8 mouse cellular contexts compared by ENCODE assay signal in genomic region chr17:53566161-53566918, GRCm38 (mm10). TPM values are rescaled to one million over a fixed set of nuclear protein-coding genes. Genes with fewer than 3 reads are reported as not detected.
A peak's percentile ranks its signal among the peaks of the same experiment; 100 is the strongest.
DNase-seq lines count a peak whose midpoint lies in the region; ATAC-seq and TF ChIP-seq lines count a peak whose summit lies in the region.

Gene Kat2b, plus strand, starts transcription at chr17:53566861.

- no peak for ATAC-seq in erythroid progenitor cell, adult 5-6 weeks (replicated peaks; ENCODE audit: low FRiP score, poor library complexity, severe bottlenecking)
- ATAC-seq in heart, postnatal 0 days (ENCODE audit: insufficient read depth, low read depth), result no peak
- no peak for ATAC-seq in neural tube, embryonic 15.5 days (ENCODE audit: low FRiP score)

- H3K4me1 ChIP-seq in ES-E14 (ENCODE audit: control insufficient read depth in 2 of 2, insufficient read depth in 2 of 2, low read length in 2 of 2, poor library complexity in 1 of 2), result peaks cover 4 to 21% of the 10 kb centered on the region in 2 experiments
- H3K4me1 ChIP-seq in bone marrow, adult 2 months (ENCODE audit: control insufficient read depth, insufficient read depth, low read length), result no peaks in the 10 kb centered on the region; the same call in 1 of the 2 replicates
- peaks cover 24% of the 10 kb centered on the region for H3K4me1 ChIP-seq in heart, postnatal 0 days (ENCODE audit: control insufficient read depth, insufficient read depth)
- H3K4me1 ChIP-seq in lung, adult 2 months (ENCODE audit: control insufficient read depth, insufficient read depth, low read length), result peaks cover 9% of the 10 kb centered on the region
- H3K4me1 ChIP-seq in neural tube, embryonic 15.5 days, result peaks cover 31% of the 10 kb centered on the region

- H3K27me3 ChIP-seq in heart, postnatal 0 days (ENCODE audit: control insufficient read depth, insufficient read depth, low read length), result no peaks in the 10 kb centered on the region
- no peaks in the 10 kb centered on the region for H3K27me3 ChIP-seq in neural tube, embryonic 15.5 days (replicated peaks)

- H3K4me2 ChIP-seq in heart, postnatal 0 days (ENCODE audit: low read depth, low read length), result peak within 1 kb of the TSS; percentile 74
- peak within 1 kb of the TSS; percentile 83 for H3K4me2 ChIP-seq in neural tube, embryonic 15.5 days

- WGBS in bone marrow, adult 2 months, result under 1% methylated on average over 20 of the region's 20 CpGs
- 2% methylated on average over 20 of the region's 20 CpGs for WGBS in heart, postnatal 0 days
- 2% methylated on average over 20 of the region's 20 CpGs for WGBS in lung, adult 2 months
- under 1% methylated on average over 20 of the region's 20 CpGs for WGBS in neural tube, embryonic 15.5 days

- peak within 1 kb of the TSS; percentile 81 to 99 for H3K4me3 ChIP-seq in ES-E14 (ENCODE audit: insufficient read depth in 1 of 2, low read depth in 1 of 2, low read length in 2 of 2, poor library complexity in 1 of 2, severe bottlenecking in 1 of 2)
- peak within 1 kb of the TSS; percentile 87 for H3K4me3 ChIP-seq in bone marrow, adult 2 months (replicated peaks; ENCODE audit: control insufficient read depth, low read depth, low read length)
- H3K4me3 ChIP-seq in heart, postnatal 0 days (ENCODE audit: low read depth, low read length), result peak within 1 kb of the TSS; percentile 85
- H3K4me3 ChIP-seq in lung, adult 2 months (replicated peaks; ENCODE audit: extremely low read depth, low read depth, low read length), result peak within 1 kb of the TSS; percentile 95
- peak within 1 kb of the TSS; percentile 67 for H3K4me3 ChIP-seq in neural tube, embryonic 15.5 days (replicated peaks)

- TF ChIP-seq EP300 in heart, postnatal 0 days (IDR thresholded peaks at IDR 0.05; ENCODE audit: low read depth), result 0 out of 2 replicates have a peak, but pooled peaks have one; percentile 8

- H3K9ac ChIP-seq in ES-E14 (ENCODE audit: insufficient read depth, low read depth, low read length, poor library complexity, severe bottlenecking), result peak within 1 kb of the TSS; percentile 99
- H3K9ac ChIP-seq in heart, postnatal 0 days (replicated peaks; ENCODE audit: low read depth, low read length), result peak within 1 kb of the TSS; percentile 95
- H3K9ac ChIP-seq in neural tube, embryonic 15.5 days (replicated peaks), result peak within 1 kb of the TSS; percentile 89

- TF ChIP-seq POLR2A in bone marrow, adult 2 months (IDR thresholded peaks at IDR 0.05; ENCODE audit: borderline replicate concordance, control insufficient read depth, low read depth, low read length), result no peak
- TF ChIP-seq POLR2A in lung, adult 2 months (IDR thresholded peaks at IDR 0.05; ENCODE audit: borderline replicate concordance, extremely low read depth, low read depth, low read length), result peak; percentile 43; the same call in 1 of the 2 replicates

- DNase-seq in ES-E14 (ENCODE audit: low read depth, low spot score), result no peak
- DNase-seq in heart, postnatal 0 days (ENCODE audit: low spot score), result peak; percentile 80
- peak; percentile 51 to 59 for DNase-seq in kidney, postnatal 25 days
- DNase-seq in lung, adult 2 months, result peak; percentile 42
- DNase-seq in right cerebral cortex, postnatal 25 days, result no peak

- H3K27ac ChIP-seq in ES-E14 (ENCODE audit: insufficient read depth, low read depth, low read length, poor library complexity, severe bottlenecking), result peak within 1 kb of the TSS; percentile 99
- H3K27ac ChIP-seq in bone marrow, adult 2 months (ENCODE audit: control insufficient read depth, insufficient read depth, low read depth, low read length, poor library complexity), result peak within 1 kb of the TSS; percentile 99
- peak within 1 kb of the TSS; percentile 98 for H3K27ac ChIP-seq in heart, postnatal 0 days (ENCODE audit: low read depth)
- peak within 1 kb of the TSS; percentile 92 for H3K27ac ChIP-seq in neural tube, embryonic 15.5 days (replicated peaks)

- no peaks in the 10 kb centered on the region for H3K36me3 ChIP-seq in ES-E14 (ENCODE audit: control insufficient read depth, insufficient read depth, low read length, poor library complexity, severe bottlenecking)
- no peaks in the 10 kb centered on the region for H3K36me3 ChIP-seq in heart, postnatal 0 days (replicated peaks; ENCODE audit: control insufficient read depth, insufficient read depth, low read length)
- H3K36me3 ChIP-seq in neural tube, embryonic 15.5 days, result no peaks in the 10 kb centered on the region

- no peak for TF ChIP-seq CTCF in bone marrow, adult 2 months (IDR thresholded peaks at IDR 0.05; ENCODE audit: control insufficient read depth, insufficient read depth, low read length)
- no peak for TF ChIP-seq CTCF in heart, postnatal 0 days (IDR thresholded peaks at IDR 0.05; ENCODE audit: low read depth)
- no peak for TF ChIP-seq CTCF in lung, adult 2 months (IDR thresholded peaks at IDR 0.05; ENCODE audit: insufficient read depth, low read length)

- H3K9me3 ChIP-seq in ES-E14 (ENCODE audit: control insufficient read depth, insufficient read depth, low read depth, low read length), result no peaks in the 10 kb centered on the region
- H3K9me3 ChIP-seq in heart, postnatal 0 days (replicated peaks; ENCODE audit: control insufficient read depth, low read length), result no peaks in the 10 kb centered on the region
- H3K9me3 ChIP-seq in neural tube, embryonic 15.5 days (replicated peaks), result no peaks in the 10 kb centered on the region

- in situ Hi-C loops in ES-E14 (cut with MboI; ENCODE audit: low sequenced_read_pairs in 2 of 2, unreplicated experiment in 2 of 2), result no loop called here

TF ChIP-seq in ES-E14, 5 proteins besides CTCF, POLR2A, EP300 and RAD21:
- TF ChIP-seq CHD2 (IDR thresholded peaks at IDR 0.05; ENCODE audit: low read depth, low read length), result no peak
- TF ChIP-seq MAFK (IDR thresholded peaks at IDR 0.05; ENCODE audit: insufficient read depth, low read depth, low read length), result no peak
- peak; percentile 96 for TF ChIP-seq ZNF384 (IDR thresholded peaks at IDR 0.05; ENCODE audit: low read depth, low read length)
- no peak for TF ChIP-seq HCFC1 (IDR thresholded peaks at IDR 0.05; ENCODE audit: borderline replicate concordance, insufficient read depth, low read length)
- no peak for TF ChIP-seq ZC3H11A (IDR thresholded peaks at IDR 0.05; ENCODE audit: borderline replicate concordance, low read depth, low read length)
TF ChIP-seq in ES-E14: peak in this region for 1.

RNA-seq across cellular contexts. Expression of gene Kat2b, which starts in this region (rescaled TPM):
- total RNA-seq in ES-E14 (2012; rRNA removed), result 25.1 and 32.1 TPM in 2 replicates
- polyA plus RNA-seq in bone marrow, adult 2 months (2011; ENCODE audit: insufficient read depth, insufficient read length, low replicate concordance, missing spikeins), result 19.6 and 50.6 TPM in 2 replicates
- 64.5 and 72.1 TPM in 2 replicates for total RNA-seq in erythroid progenitor cell, adult 5-6 weeks (2015; ENCODE audit: low replicate concordance)
- total RNA-seq in erythroid progenitor cell, adult 5-6 weeks (2017; ENCODE audit: low replicate concordance), result 29.3 and 63.5 TPM in 2 replicates
- total RNA-seq in heart, postnatal 0 days (2014; rRNA removed; ENCODE audit: low replicate concordance), result 65.1 and 71.3 TPM in 2 replicates
- polyA plus RNA-seq in heart, postnatal 0 days (2015; fragmentation: Nextera tagmentation; extraction: Ambion mirVana), result 11.0 and 12.1 TPM in 2 replicates
- polyA plus RNA-seq in lung, adult 2 months (2012; rRNA removed), result 11.2 and 15.3 TPM in 2 replicates
- polyA plus RNA-seq in neural tube, embryonic 15.5 days (2015; fragmentation: Nextera tagmentation; extraction: Ambion mirVana), result 5.5 and 6.0 TPM in 2 replicates

Comparison
In these comparisons a context has a peak if more than half of its experiments do, and no peak if none do; other contexts are left out.
1. DNase-seq: peak in heart, postnatal 0 days (single experiment), kidney, postnatal 25 days (2 of 2) and lung, adult 2 months (single experiment); none in ES-E14 (single experiment) and right cerebral cortex, postnatal 25 days (single experiment).
2. Peak in every context shown above with its lines, with median percentiles within 50 percentile points of each other: H3K27ac ChIP-seq, H3K4me3 ChIP-seq and H3K9ac ChIP-seq.